ENCODE assay signal across 8 mouse cellular contexts in genomic region chr11:22629581-22629980, GRCm38 (mm10).
A peak's percentile ranks its signal among the peaks of the same experiment; 100 is the strongest.
DNase-seq lines count a peak whose midpoint lies in the region; ATAC-seq lines count a peak whose summit lies in the region.

No protein-coding gene starts in this region.

- H3K27ac ChIP-seq in forebrain, embryonic 10.5 days = peak overlapping the region; percentile 64; the same call in 1 of the 2 replicates
- H3K27ac ChIP-seq in limb, embryonic 10.5 days = peak overlapping the region; percentile 77
- no peak overlapping the region for H3K27ac ChIP-seq in midbrain, embryonic 15.5 days

- DNase-seq in adrenal gland, adult 2 months = peak; percentile 69
- DNase-seq in forebrain, embryonic 10.5 days (ENCODE audit: extremely low spot score, low spot score) = no peak
- peak; percentile 55 for DNase-seq in heart, postnatal 25 days (ENCODE audit: low spot score)
- peak; percentile 57 for DNase-seq in limb, embryonic 10.5 days (ENCODE audit: low spot score)
- DNase-seq in thymus, postnatal 36 days = no peak
- DNase-seq in layer of hippocampus, postnatal 14 days (ENCODE audit: low spot score in 2 of 2) = no peak

- H3K9ac ChIP-seq in midbrain, embryonic 15.5 days = no peak overlapping the region

- H3K9me3 ChIP-seq in forebrain, embryonic 10.5 days = no peaks in the 10 kb centered on the region
- H3K9me3 ChIP-seq in limb, embryonic 10.5 days (replicated peaks) = no peaks in the 10 kb centered on the region
- H3K9me3 ChIP-seq in midbrain, embryonic 15.5 days = no peaks in the 10 kb centered on the region

- ATAC-seq in midbrain, embryonic 15.5 days (replicated peaks) = no peak
- ATAC-seq in cerebellum, adult (ENCODE audit: insufficient number of reproducible peaks, low FRiP score, low TSS enrichment) = no peak

- no peaks in the 10 kb centered on the region for H3K27me3 ChIP-seq in forebrain, embryonic 10.5 days (ENCODE audit: poor library complexity, severe bottlenecking)
- H3K27me3 ChIP-seq in limb, embryonic 10.5 days (ENCODE audit: low read depth, poor library complexity, severe bottlenecking) = no peaks in the 10 kb centered on the region
- no peaks in the 10 kb centered on the region for H3K27me3 ChIP-seq in midbrain, embryonic 15.5 days (replicated peaks)

- peak overlapping the region; percentile 25; the same call in 1 of the 2 replicates for H3K4me3 ChIP-seq in forebrain, embryonic 10.5 days
- peak overlapping the region; percentile 44 for H3K4me3 ChIP-seq in limb, embryonic 10.5 days
- peak overlapping the region; percentile 15; the same call in 1 of the 2 replicates for H3K4me3 ChIP-seq in midbrain, embryonic 15.5 days

- no peaks in the 10 kb centered on the region for H3K36me3 ChIP-seq in forebrain, embryonic 10.5 days (replicated peaks)
- H3K36me3 ChIP-seq in limb, embryonic 10.5 days = no peaks in the 10 kb centered on the region
- H3K36me3 ChIP-seq in midbrain, embryonic 15.5 days (replicated peaks) = no peaks in the 10 kb centered on the region

- peak overlapping the region; percentile 39 for H3K4me2 ChIP-seq in midbrain, embryonic 15.5 days

- peaks cover 26% of the 10 kb centered on the region for H3K4me1 ChIP-seq in forebrain, embryonic 10.5 days
- peaks cover 22% of the 10 kb centered on the region for H3K4me1 ChIP-seq in limb, embryonic 10.5 days
- peaks cover 8% of the 10 kb centered on the region for H3K4me1 ChIP-seq in midbrain, embryonic 15.5 days

- intact Hi-C loops in heart, postnatal 25 days (cut with DNase I) = no loop called here

- WGBS in forebrain, embryonic 10.5 days = 29% methylated on average over 13 of the region's 13 CpGs
- 22% methylated on average over 13 of the region's 13 CpGs for WGBS in limb, embryonic 10.5 days
- 40% methylated on average over 13 of the region's 13 CpGs for WGBS in midbrain, embryonic 15.5 days

Comparison
In these comparisons a context has a peak if more than half of its experiments do, and no peak if none do; other contexts are left out.
1. DNase-seq: peak in adrenal gland, adult 2 months (single experiment), heart, postnatal 25 days (single experiment) and limb, embryonic 10.5 days (single experiment); none in forebrain, embryonic 10.5 days (single experiment), thymus, postnatal 36 days (0 of 2) and layer of hippocampus, postnatal 14 days (0 of 2).
2. Peak in every context shown above with its lines, with median percentiles within 50 percentile points of each other: H3K4me3 ChIP-seq.